Mouse (Mus musculus): ENCODE measurements around the gene Mtrr.

- no peak for TF ChIP-seq POLR2A (IDR thresholded peaks at IDR 0.05; ENCODE audit: low read depth, low read length)
- no peak for TF ChIP-seq CTCF (conservative IDR thresholded peaks at IDR 0.05; ENCODE audit: insufficient read depth, insufficient read length, low read depth, low read length)
Measured at GRCm38 (mm10) chr13:68581086-68581740, 736 bp downstream of the Mtrr start.
